Mouse (Mus musculus) kidney, postnatal 14 days (tissue): Measurements from ENCODE around the gene Dhx29.
"Not testable (repeated sequence)": the region's sequence is repeated elsewhere in the genome, so short reads cannot be mapped to it uniquely, and the experiment has no call there.

Source experiments
- DNase-seq: peaks from one replicate; pipeline ENCODE4 v3.0.0; 2022; ENCODE audit warnings: mixed read lengths

Dhx29 gene

GRCm38 (mm10) chr13:112987991-112988390 is 60.7 kb downstream of the Dhx29 start:
- no peak for DNase-seq

- DNase-seq = no peak
Measured at GRCm38 (mm10) chr13:112988866-112989265, 61.6 kb downstream of the Dhx29 start.

GRCm38 (mm10) chr13:112989541-112989940 is 62.3 kb downstream of the Dhx29 start:
- no peak for DNase-seq

GRCm38 (mm10) chr13:112990346-112990745 is 63.1 kb downstream of the Dhx29 start:
- no peak for DNase-seq

GRCm38 (mm10) chr13:112993531-112994152 is 66.4 kb downstream of the Dhx29 start, which contains the start of gene Mcidas:
Mcidas (plus strand) TSS chr13:112993845.
- peak; percentile 21 for DNase-seq

GRCm38 (mm10) chr13:112994191-112994590 is 66.9 kb downstream of the Dhx29 start:
- peak; percentile 67 for DNase-seq

GRCm38 (mm10) chr13:112996407-112996806 is 69.2 kb downstream of the Dhx29 start:
- no peak for DNase-seq

- DNase-seq = no peak
Measured at GRCm38 (mm10) chr13:112997369-112997768, 70.1 kb downstream of the Dhx29 start.

GRCm38 (mm10) chr13:112998427-112999201 is 71.4 kb downstream of the Dhx29 start:
- DNase-seq = peak; percentile 19

GRCm38 (mm10) chr13:113000090-113000489 is 72.8 kb downstream of the Dhx29 start:
- DNase-seq = no peak

- DNase-seq = no peak
Measured at GRCm38 (mm10) chr13:113000576-113001318, 73.5 kb downstream of the Dhx29 start.

GRCm38 (mm10) chr13:113012683-113013082 is 85.4 kb downstream of the Dhx29 start:
- DNase-seq = no peak

GRCm38 (mm10) chr13:113013174-113013953 is 86.1 kb downstream of the Dhx29 start:
- DNase-seq = not testable (repeated sequence)
